Mouse (Mus musculus) E14TG2a.4 (cell line): Measurements from ENCODE around the gene Padi4.

Source experiments
- H3K27me3 ChIP-seq: 2 replicates; pipeline ENCODE4 v1.6.1; 2014; ENCODE audit warnings: low read length, control low read depth; ENCODE audit not compliant: insufficient read depth
- H3K36me3 ChIP-seq: 2 replicates; pipeline ENCODE4 v1.6.1; 2014; ENCODE audit warnings: low read length, control low read depth; ENCODE audit not compliant: insufficient read depth
- H3K4me1 ChIP-seq: replicated peaks from 2 replicates; pipeline ENCODE4 v1.6.1; 2014; ENCODE audit warnings: low read depth, low read length, control low read depth
- H3K4me3 ChIP-seq: replicated peaks from 2 replicates; pipeline ENCODE4 v1.5.1; 2014; ENCODE audit warnings: mild to moderate bottlenecking, low read length
- H3K9me3 ChIP-seq: 2 replicates; pipeline ENCODE4 v1.6.1; 2014; ENCODE audit warnings: low read length, control low read depth
- CTCF ChIP-seq: conservative IDR thresholded peaks from 2 replicates; pipeline ENCODE4 v1.5.1; 2014; ENCODE audit warnings: low read length
- NANOG ChIP-seq: IDR thresholded peaks from 2 replicates; pipeline ENCODE4 v1.6.1; 2014; ENCODE audit warnings: borderline replicate concordance, low read length, mixed read lengths
- POU5F1 ChIP-seq: IDR thresholded peaks from 2 replicates; pipeline ENCODE4 v1.6.1; 2014; ENCODE audit warnings: low read length, borderline replicate concordance

Gene Padi4

GRCm38 (mm10) chr4:140709617-140710016 lies 64.4 kb downstream of the Padi4 start:
- Histone ChIP-seq H3K9me3 (no peaks in the 10 kb centered on the region), H3K4me1 (peaks cover 97% of the 10 kb centered on the region), H3K4me3 (0 out of 2 replicates have a peak overlapping the region, but pooled peaks have one; percentile 29), H3K36me3 (peaks cover 98% of the 10 kb centered on the region), H3K27me3 (no peaks in the 10 kb centered on the region)
- no peak for TF ChIP-seq POU5F1

GRCm38 (mm10) chr4:140709111-140709510 lies 64.9 kb downstream of the Padi4 start:
- TF ChIP-seq CTCF (no peak), POU5F1 (no peak), NANOG (no peak)
- Histone ChIP-seq H3K4me1 (peaks cover 97% of the 10 kb centered on the region), H3K4me3 (0 out of 2 replicates have a peak overlapping the region, but pooled peaks have one; percentile 29)

GRCm38 (mm10) chr4:140708297-140708927 lies 65.6 kb downstream of the Padi4 start:
- H3K4me3 ChIP-seq, result 0 out of 2 replicates have a peak overlapping the region, but pooled peaks have one; percentile 29
- no peaks in the 10 kb centered on the region for H3K9me3 ChIP-seq
- no peaks in the 10 kb centered on the region for H3K27me3 ChIP-seq
- no peak for TF ChIP-seq NANOG
- no peak for TF ChIP-seq CTCF
- TF ChIP-seq POU5F1, result no peak
- H3K36me3 ChIP-seq, result peaks cover 95% of the 10 kb centered on the region
- peaks cover 94% of the 10 kb centered on the region for H3K4me1 ChIP-seq

More at GRCm38 (mm10) chr4:140709111-140709510, 64.9 kb downstream of the Padi4 start:
- H3K27me3 ChIP-seq, result no peaks in the 10 kb centered on the region
- no peaks in the 10 kb centered on the region for H3K9me3 ChIP-seq
- peaks cover 98% of the 10 kb centered on the region for H3K36me3 ChIP-seq

GRCm38 (mm10) chr4:140707615-140708014 lies 66.4 kb downstream of the Padi4 start:
- no peaks in the 10 kb centered on the region for H3K9me3 ChIP-seq
- peaks cover 87% of the 10 kb centered on the region for H3K36me3 ChIP-seq
- H3K4me3 ChIP-seq, result peak overlapping the region; percentile 29; the same call in 1 of the 2 replicates
- H3K27me3 ChIP-seq, result no peaks in the 10 kb centered on the region
- peaks cover 86% of the 10 kb centered on the region for H3K4me1 ChIP-seq
- no peak for TF ChIP-seq CTCF
- TF ChIP-seq NANOG, result no peak
- no peak for TF ChIP-seq POU5F1

GRCm38 (mm10) chr4:140704166-140704565 lies 69.9 kb downstream of the Padi4 start:
- no peak for TF ChIP-seq NANOG
- TF ChIP-seq POU5F1, result no peak
- TF ChIP-seq CTCF, result no peak
- Histone ChIP-seq H3K9me3 (no peaks in the 10 kb centered on the region), H3K4me1 (peaks cover 69% of the 10 kb centered on the region), H3K4me3 (peak overlapping the region; percentile 89), H3K36me3 (peaks cover 53% of the 10 kb centered on the region), H3K27me3 (no peaks in the 10 kb centered on the region)

- Histone ChIP-seq H3K9me3 (no peaks in the 10 kb centered on the region), H3K36me3 (peaks cover 48% of the 10 kb centered on the region), H3K4me3 (peak overlapping the region; percentile 89), H3K4me1 (peaks cover 69% of the 10 kb centered on the region), H3K27me3 (no peaks in the 10 kb centered on the region)
- TF ChIP-seq POU5F1 (0 out of 2 replicates have a peak, but pooled peaks have one; percentile 41), NANOG (no peak)
Observed at GRCm38 (mm10) chr4:140703636-140704035, 70.4 kb downstream of the Padi4 start.

- TF ChIP-seq CTCF (no peak), POU5F1 (no peak), NANOG (no peak)
- Histone ChIP-seq H3K27me3 (no peaks in the 10 kb centered on the region), H3K4me1 (peaks cover 68% of the 10 kb centered on the region), H3K4me3 (peak overlapping the region; percentile 89), H3K9me3 (no peaks in the 10 kb centered on the region), H3K36me3 (peaks cover 39% of the 10 kb centered on the region)
Observed at GRCm38 (mm10) chr4:140702611-140703327, 71.3 kb downstream of the Padi4 start.

- H3K4me1 ChIP-seq, result peaks cover 60% of the 10 kb centered on the region
- TF ChIP-seq NANOG (no peak), POU5F1 (no peak), CTCF (no peak)
- H3K9me3 ChIP-seq, result no peaks in the 10 kb centered on the region
- H3K4me3 ChIP-seq, result peak overlapping the region; percentile 89
- peaks cover 31% of the 10 kb centered on the region for H3K36me3 ChIP-seq
- no peaks in the 10 kb centered on the region for H3K27me3 ChIP-seq
Observed at GRCm38 (mm10) chr4:140701716-140702561, 72.1 kb downstream of the Padi4 start.
